Mouse (Mus musculus) heart, embryonic 10.5 days (tissue): ENCODE measurements at regions not wholly inside any gene's neighbourhood (a gene's known extent, or its start where the extent isn't known, plus 50 kb on each side); places are given as distances from the start of the nearest gene placed in this dataset.

Experiments used
- DNase-seq: peaks from one replicate; pipeline ENCODE4 v3.0.0-alpha.2; 2017; ENCODE audit warnings: low spot score
- H3K27ac ChIP-seq: fragments of 300-500 bp; sonication (generic); 2 replicates; pipeline ENCODE4 v1.5.1; 2016; ENCODE audit warnings: mild to moderate bottlenecking
- H3K27me3 ChIP-seq: fragments of 300-500 bp; sonication (generic); 2 replicates; pipeline ENCODE4 v1.6.1; 2016; ENCODE audit warnings: mild to moderate bottlenecking; ENCODE audit not compliant: poor library complexity, insufficient read depth, severe bottlenecking
- H3K36me3 ChIP-seq: fragments of 300-500 bp; sonication (generic); 2 replicates; pipeline ENCODE4 v1.6.1; 2016; ENCODE audit warnings: mild to moderate bottlenecking, moderate library complexity
- H3K4me1 ChIP-seq: fragments of 300-500 bp; sonication (generic); 2 replicates; pipeline ENCODE4 v1.6.1; 2016; ENCODE audit warnings: mild to moderate bottlenecking
- H3K4me3 ChIP-seq: fragments of 300-500 bp; sonication (generic); 2 replicates; pipeline ENCODE4 v1.5.1; 2016; ENCODE audit warnings: mild to moderate bottlenecking, moderate library complexity
- H3K9me3 ChIP-seq: fragments of 300-500 bp; sonication (generic); 2 replicates; pipeline ENCODE4 v1.6.1; 2016; ENCODE audit warnings: mild to moderate bottlenecking, moderate library complexity
- WGBS: fragments of 180-500 bp; shearing (Covaris S2); methylation state at CpG from one replicate; pipeline ENCODE4 v1.1.7; 2016; 5-methylcytosine and 5-hydroxymethylcytosine counted together

- Histone ChIP-seq H3K4me3 (no peak overlapping the region), H3K36me3 (no peaks in the 10 kb centered on the region), H3K27ac (no peak overlapping the region), H3K4me1 (no peaks in the 10 kb centered on the region), H3K27me3 (0 out of 2 replicates have a peak, but pooled peaks cover 6% of the 10 kb centered on the region), H3K9me3 (no peaks in the 10 kb centered on the region)
- 64% methylated on average over 7 of the region's 7 CpGs for WGBS
- no peak for DNase-seq
Observed at GRCm38 (mm10) chr1:136727868-136728631, 103.3 kb downstream of the Zfp281 start.

GRCm38 (mm10) chr1:136728632-136728944 lies 103.9 kb downstream of the Zfp281 start:
- no peak overlapping the region for H3K27ac ChIP-seq
- no peak for DNase-seq
- no peaks in the 10 kb centered on the region for H3K36me3 ChIP-seq
- H3K4me3 ChIP-seq = no peak overlapping the region
- no peaks in the 10 kb centered on the region for H3K4me1 ChIP-seq
- H3K9me3 ChIP-seq = no peaks in the 10 kb centered on the region
- 0 out of 2 replicates have a peak, but pooled peaks cover 6% of the 10 kb centered on the region for H3K27me3 ChIP-seq
- WGBS = 81% methylated on average over 4 of the region's 4 CpGs

DNA sequence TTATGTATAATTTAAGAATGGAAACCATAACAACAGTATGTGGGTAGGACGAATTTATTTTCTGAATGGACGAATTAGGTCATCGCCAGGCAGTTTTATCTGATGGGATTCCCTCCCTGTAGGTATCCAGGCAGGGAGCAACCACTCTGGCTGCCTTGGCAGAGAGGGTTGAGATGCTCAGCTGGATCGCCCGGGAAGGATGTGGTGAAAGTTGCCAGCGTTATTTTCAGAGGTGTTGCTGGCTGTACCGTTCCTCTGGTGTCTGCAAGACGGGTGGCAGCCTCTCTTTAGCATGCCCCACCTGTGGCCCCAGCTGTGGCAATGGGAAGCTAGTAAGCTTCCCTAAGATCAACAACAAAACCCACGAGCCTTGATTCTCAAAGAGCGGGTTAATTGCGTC lies 105.9 kb downstream of the Zfp281 start:
- H3K4me1 ChIP-seq = no peaks in the 10 kb centered on the region
- DNase-seq = no peak
- 33% methylated on average over 11 of the region's 11 CpGs for WGBS

GRCm38 (mm10) chr1:136738030-136738429 lies 113.3 kb downstream of the Zfp281 start:
- H3K9me3 ChIP-seq = no peaks in the 10 kb centered on the region
- no peaks in the 10 kb centered on the region for H3K27me3 ChIP-seq
- DNase-seq = no peak
- no peaks in the 10 kb centered on the region for H3K36me3 ChIP-seq
- H3K4me3 ChIP-seq = no peak overlapping the region
- WGBS = 16% methylated on average over 5 of the region's 5 CpGs
- no peak overlapping the region for H3K27ac ChIP-seq
- H3K4me1 ChIP-seq = no peaks in the 10 kb centered on the region

More for the DNA sequence above, 105.9 kb downstream of the Zfp281 start:
- Histone ChIP-seq H3K27me3 (0 out of 2 replicates have a peak, but pooled peaks cover 6% of the 10 kb centered on the region), H3K4me3 (no peak overlapping the region), H3K36me3 (no peaks in the 10 kb centered on the region), H3K9me3 (no peaks in the 10 kb centered on the region), H3K27ac (no peak overlapping the region)

DNA sequence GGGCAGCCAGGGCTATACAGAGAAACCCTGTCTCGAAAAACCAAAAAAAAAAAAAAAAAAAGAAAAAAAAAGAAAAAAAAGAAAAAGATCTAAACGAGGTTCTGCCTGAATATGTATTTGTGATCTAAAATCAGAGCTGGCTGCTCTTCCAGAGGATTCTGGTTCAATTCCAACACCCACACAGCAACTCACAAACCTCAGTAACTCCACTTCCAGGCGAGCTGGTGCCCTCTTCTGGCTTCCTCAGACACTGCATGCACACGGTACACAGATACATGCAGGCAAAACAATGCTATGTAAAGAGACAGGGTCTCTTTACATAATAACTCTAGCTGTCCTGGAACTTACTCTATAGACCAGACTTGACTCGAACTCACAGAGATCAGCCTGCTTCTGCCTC lies 114.8 kb downstream of the Zfp281 start:
- 79% methylated on average over 5 of the region's 5 CpGs for WGBS
- Histone ChIP-seq H3K27me3 (no peaks in the 10 kb centered on the region), H3K9me3 (no peaks in the 10 kb centered on the region), H3K27ac (no peak overlapping the region), H3K36me3 (no peaks in the 10 kb centered on the region), H3K4me3 (no peak overlapping the region), H3K4me1 (no peaks in the 10 kb centered on the region)
- no peak for DNase-seq

- Histone ChIP-seq H3K27ac (no peak overlapping the region), H3K4me1 (no peaks in the 10 kb centered on the region), H3K9me3 (no peaks in the 10 kb centered on the region), H3K4me3 (no peak overlapping the region), H3K27me3 (no peaks in the 10 kb centered on the region), H3K36me3 (no peaks in the 10 kb centered on the region)
- 86% methylated on average over 10 of the region's 10 CpGs for whole genome bisulfite sequencing
- DNase-seq = no peak
Observed at GRCm38 (mm10) chr1:136741061-136741460, 116.4 kb downstream of the Zfp281 start.

- Histone ChIP-seq H3K4me1 (0 out of 2 replicates have a peak, but pooled peaks cover 6% of the 10 kb centered on the region), H3K9me3 (no peaks in the 10 kb centered on the region), H3K27me3 (no peaks in the 10 kb centered on the region), H3K4me3 (no peak overlapping the region), H3K27ac (no peak overlapping the region), H3K36me3 (no peaks in the 10 kb centered on the region)
- 54% methylated on average over 8 of the region's 8 CpGs for WGBS
- DNase-seq = no peak
Observed at GRCm38 (mm10) chr1:136749188-136749587, 124.5 kb downstream of the Zfp281 start.

GRCm38 (mm10) chr1:136751464-136752191 lies 126.9 kb downstream of the Zfp281 start:
- peak overlapping the region; percentile 69; the same call in 1 of the 2 replicates for H3K27ac ChIP-seq
- 0 out of 2 replicates have a peak, but pooled peaks cover 6% of the 10 kb centered on the region for H3K4me1 ChIP-seq
- WGBS = 59% methylated on average over 14 of the region's 14 CpGs
- H3K4me3 ChIP-seq = no peak overlapping the region
- no peaks in the 10 kb centered on the region for H3K27me3 ChIP-seq
- H3K9me3 ChIP-seq = no peaks in the 10 kb centered on the region
- no peak for DNase-seq
- no peaks in the 10 kb centered on the region for H3K36me3 ChIP-seq

DNA sequence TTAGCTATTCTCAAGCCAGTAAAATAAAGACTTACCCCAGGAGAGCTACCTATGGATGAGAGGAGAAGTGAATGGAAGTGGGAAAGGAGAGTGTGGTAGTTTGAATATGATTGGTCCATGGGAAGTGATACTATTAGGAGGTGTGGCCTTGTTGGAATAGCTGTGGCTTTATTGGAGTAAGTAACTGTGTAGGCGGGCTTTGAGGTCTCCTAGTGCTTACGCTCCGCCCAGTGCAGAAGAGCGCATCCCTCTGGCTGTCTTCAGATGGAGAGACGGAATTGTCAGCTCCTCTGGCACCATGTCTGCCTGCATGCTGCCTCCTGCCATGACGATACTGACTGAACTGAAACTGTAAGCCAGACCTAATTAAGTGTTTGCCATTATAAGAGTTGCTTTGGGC lies 129.6 kb downstream of the Zfp281 start:
- Histone ChIP-seq H3K36me3 (no peaks in the 10 kb centered on the region), H3K27ac (no peak overlapping the region), H3K4me3 (no peak overlapping the region), H3K9me3 (no peaks in the 10 kb centered on the region; the same call in 1 of the 2 replicates), H3K4me1 (0 out of 2 replicates have a peak, but pooled peaks cover 6% of the 10 kb centered on the region), H3K27me3 (no peaks in the 10 kb centered on the region)
- 92% methylated on average over 6 of the region's 6 CpGs for WGBS
- DNase-seq = no peak

DNA sequence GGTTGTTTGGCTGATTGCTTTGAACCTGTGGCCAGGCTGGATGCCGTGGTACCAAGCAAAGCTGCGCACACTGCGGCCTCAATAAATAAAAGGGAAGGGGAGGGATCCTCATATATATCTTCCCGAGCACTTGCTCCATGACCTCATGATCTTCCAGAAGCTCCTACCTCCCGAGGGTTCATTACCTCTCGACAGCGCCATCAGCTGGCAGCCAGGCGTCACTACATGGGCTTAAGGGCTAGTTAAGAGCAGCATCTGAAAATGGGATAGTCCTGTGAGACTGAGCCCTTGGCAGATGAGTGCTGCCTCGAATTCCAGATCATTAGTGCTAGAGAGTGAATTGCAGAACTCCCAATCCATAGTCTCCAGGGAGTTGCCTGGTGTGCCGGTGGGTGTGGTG lies 134.0 kb downstream of the Zfp281 start:
- no peaks in the 10 kb centered on the region for H3K36me3 ChIP-seq
- no peaks in the 10 kb centered on the region for H3K27me3 ChIP-seq
- 56% methylated on average over 10 of the region's 10 CpGs for WGBS
- no peak overlapping the region for H3K4me3 ChIP-seq
- no peak for DNase-seq
- no peaks in the 10 kb centered on the region; the same call in 1 of the 2 replicates for H3K9me3 ChIP-seq
- H3K27ac ChIP-seq = no peak overlapping the region
- H3K4me1 ChIP-seq = no peaks in the 10 kb centered on the region

DNA sequence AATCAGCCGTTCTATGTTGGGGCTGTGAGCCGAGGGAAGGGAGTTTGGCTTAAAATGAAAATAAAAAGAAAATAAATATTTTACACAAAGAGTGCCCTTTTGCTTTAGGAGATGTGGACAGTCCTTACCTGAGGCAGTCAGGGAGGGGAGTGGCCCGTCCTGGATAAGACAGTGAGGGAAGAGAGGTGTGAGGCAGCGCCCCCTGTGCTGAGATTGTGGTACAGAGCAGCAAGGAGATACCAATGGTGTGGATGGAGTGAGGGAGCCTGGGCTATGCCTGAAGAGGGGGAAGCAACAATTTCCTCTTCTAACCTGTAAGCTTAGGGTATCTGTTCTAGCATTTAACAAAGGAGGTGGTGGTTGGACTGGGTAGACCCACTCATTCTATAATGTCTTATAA lies 134.5 kb downstream of the Zfp281 start:
- H3K36me3 ChIP-seq = no peaks in the 10 kb centered on the region
- H3K9me3 ChIP-seq = no peaks in the 10 kb centered on the region; the same call in 1 of the 2 replicates
- H3K4me1 ChIP-seq = no peaks in the 10 kb centered on the region
- H3K27ac ChIP-seq = no peak overlapping the region
- 68% methylated on average over 4 of the region's 4 CpGs for WGBS
- DNase-seq = no peak
- H3K4me3 ChIP-seq = no peak overlapping the region
- H3K27me3 ChIP-seq = no peaks in the 10 kb centered on the region

DNA sequence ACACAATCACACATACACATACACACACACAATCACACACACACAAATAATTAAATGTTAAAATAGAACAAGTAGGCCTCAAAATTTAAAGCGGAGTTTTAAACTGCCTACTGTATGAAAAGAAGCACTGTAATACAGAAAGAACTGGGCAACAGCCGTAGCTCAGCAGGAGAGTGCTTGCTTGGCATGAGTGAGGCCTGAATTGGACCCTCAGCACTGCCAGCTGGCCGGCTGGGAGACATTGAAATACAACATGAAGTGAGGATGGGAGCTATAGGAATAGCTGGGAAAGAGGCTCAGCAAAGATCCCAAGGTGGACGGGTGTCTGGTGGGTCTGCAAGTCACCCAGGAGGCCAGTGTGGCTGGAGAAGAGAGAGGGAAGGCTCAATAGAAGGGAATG lies 136.8 kb downstream of the Zfp281 start:
- H3K27me3 ChIP-seq = no peaks in the 10 kb centered on the region
- no peak overlapping the region for H3K27ac ChIP-seq
- DNase-seq = no peak
- no peaks in the 10 kb centered on the region; the same call in 1 of the 2 replicates for H3K9me3 ChIP-seq
- no peak overlapping the region for H3K4me3 ChIP-seq
- 76% methylated on average over 4 of the region's 4 CpGs for WGBS
- no peaks in the 10 kb centered on the region for H3K36me3 ChIP-seq
- no peaks in the 10 kb centered on the region for H3K4me1 ChIP-seq

DNA sequence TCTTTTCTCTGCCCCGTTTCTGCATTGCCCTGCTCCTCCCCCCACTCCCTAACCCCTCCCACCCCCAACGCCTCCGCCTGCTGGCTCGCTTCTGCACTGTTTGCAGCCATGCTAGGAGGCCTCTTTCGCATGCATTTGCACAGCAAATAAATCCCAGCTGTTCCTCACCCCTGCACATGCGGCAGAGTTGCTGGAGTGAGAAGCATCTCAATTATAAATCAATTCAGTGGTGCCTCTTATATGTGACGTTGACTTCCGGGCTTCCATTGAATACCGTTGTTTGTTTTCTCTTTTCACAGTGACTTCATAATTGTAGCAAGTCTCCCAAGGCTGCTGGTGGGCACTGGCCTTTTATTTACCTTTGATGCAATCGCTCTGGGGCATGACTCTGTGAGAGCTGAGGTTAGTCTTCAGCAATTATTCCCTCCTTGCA lies 144.3 kb downstream of the Zfp281 start:
- Histone ChIP-seq H3K27me3 (no peaks in the 10 kb centered on the region), H3K9me3 (no peaks in the 10 kb centered on the region), H3K27ac (peak overlapping the region; percentile 47), H3K4me1 (peaks cover 7% of the 10 kb centered on the region; the same call in 1 of the 2 replicates), H3K4me3 (peak overlapping the region; percentile 35), H3K36me3 (no peaks in the 10 kb centered on the region)
- WGBS = 9% methylated on average over 10 of the region's 10 CpGs
- no peak for DNase-seq
